Mouse (Mus musculus) lung, postnatal 0 days (tissue): ENCODE measurements around the gene Fyb. TPM values are rescaled to one million over a fixed set of nuclear protein-coding genes. Genes with fewer than 3 reads are reported as not detected.

ENCODE experiments used
- ATAC-seq: fragments of 200-750 bp; cut with Nextera tagmentation; 2 replicates; pipeline ENCODE4 v1.8.0; 2017; ENCODE audit warnings: moderate library complexity
- DNase-seq: peaks from one replicate; pipeline ENCODE4 v3.0.0-alpha.2; 2016; ENCODE audit warnings: low spot score
- H3K27ac ChIP-seq: fragments of 300-500 bp; sonication (generic); 2 replicates; pipeline ENCODE4 v1.5.1; 2014; ENCODE audit warnings: antibody characterized with exemption, mild to moderate bottlenecking, low read length, mixed read lengths
- H3K27me3 ChIP-seq: fragments of 300-500 bp; sonication (generic); replicated peaks from 2 replicates; pipeline ENCODE4 v1.6.1; 2014; ENCODE audit warnings: low read length, mixed read lengths; ENCODE audit not compliant: insufficient read depth
- H3K36me3 ChIP-seq: fragments of 300-500 bp; sonication (generic); 2 replicates; pipeline ENCODE4 v1.6.1; 2014; ENCODE audit warnings: low read length, mixed read lengths; ENCODE audit not compliant: insufficient read depth
- H3K4me1 ChIP-seq: fragments of 300-500 bp; sonication (generic); 2 replicates; pipeline ENCODE4 v1.6.1; 2014; ENCODE audit warnings: antibody characterized with exemption, low read depth, low read length, mixed read lengths; ENCODE audit not compliant: insufficient read depth
- H3K4me2 ChIP-seq: fragments of 300-500 bp; sonication (generic); replicated peaks from 2 replicates; pipeline ENCODE4 v1.6.1; 2014; ENCODE audit warnings: low read depth, mild to moderate bottlenecking, low read length, moderate library complexity, mixed read lengths
- H3K4me3 ChIP-seq: fragments of 300-500 bp; sonication (generic); 2 replicates; pipeline ENCODE4 v1.5.1; 2014; ENCODE audit warnings: low read depth, low read length
- H3K9ac ChIP-seq: fragments of 300-500 bp; sonication (generic); replicated peaks from 2 replicates; pipeline ENCODE4 v1.6.1; 2014; ENCODE audit warnings: low read depth, mild to moderate bottlenecking
- H3K9me3 ChIP-seq: fragments of 300-500 bp; sonication (generic); 2 replicates; pipeline ENCODE4 v1.6.1; 2016; ENCODE audit warnings: low read length, mixed read lengths
- CTCF ChIP-seq: IDR thresholded peaks from 2 replicates; pipeline ENCODE4 v1.5.1; 2016; ENCODE audit warnings: antibody characterized with exemption, mild to moderate bottlenecking
- EP300 ChIP-seq: IDR thresholded peaks from 2 replicates; pipeline ENCODE4 v1.6.1; 2016; ENCODE audit warnings: antibody characterized with exemption, mild to moderate bottlenecking, control low read depth
- WGBS: fragments of 180-500 bp; shearing (Covaris S2); extraction: QIAGEN DNeasy Blood & Tissue Kit; methylation state at CpG from one replicate; pipeline ENCODE4 v1.1.7; 2014; 5-methylcytosine and 5-hydroxymethylcytosine counted together
- polyA plus RNA-seq: library from polyadenylated mRNA; unstranded; fragments of >200 nt; fragmentation: Nextera tagmentation; extraction: Ambion mirVana; gene quantifications from 2 replicates; pipeline ENCODE4 v1.2.1, GENCODE M21; 2015

The Fyb gene
- polyA plus RNA-seq, 1 experiment from 2014 or later = 7.5 TPM

GRCm38 (mm10) chr15:6539639-6540338, 17.1 kb downstream of the Fyb start:
- H3K9ac ChIP-seq = no peak overlapping the region
- no peak overlapping the region for H3K27ac ChIP-seq
- no peak for ATAC-seq
- TF ChIP-seq CTCF (no peak), EP300 (no peak)
- H3K27me3 ChIP-seq = no peaks in the 10 kb centered on the region
- H3K4me1 ChIP-seq = no peaks in the 10 kb centered on the region
- no peak for DNase-seq
- 31% methylated on average over 7 of the region's 7 CpGs for WGBS
- no peak overlapping the region for H3K4me3 ChIP-seq
- no peaks in the 10 kb centered on the region for H3K9me3 ChIP-seq
- no peaks in the 10 kb centered on the region for H3K36me3 ChIP-seq
- H3K4me2 ChIP-seq = no peak overlapping the region

GRCm38 (mm10) chr15:6548911-6549310, 26.3 kb downstream of the Fyb start:
- TF ChIP-seq CTCF (no peak), EP300 (no peak)
- H3K36me3 ChIP-seq = no peaks in the 10 kb centered on the region
- ATAC-seq (no peak), DNase-seq (no peak)
- H3K4me1 ChIP-seq = no peaks in the 10 kb centered on the region
- H3K27me3 ChIP-seq = no peaks in the 10 kb centered on the region
- 93% methylated on average over 4 of the region's 4 CpGs for WGBS
- no peak overlapping the region for H3K27ac ChIP-seq
- H3K4me3 ChIP-seq = no peak overlapping the region
- no peaks in the 10 kb centered on the region for H3K9me3 ChIP-seq
- H3K9ac ChIP-seq = no peak overlapping the region
- no peak overlapping the region for H3K4me2 ChIP-seq

GRCm38 (mm10) chr15:6551875-6552274, 29.2 kb downstream of the Fyb start:
- TF ChIP-seq EP300 (no peak), CTCF (no peak)
- Histone ChIP-seq H3K9me3 (no peaks in the 10 kb centered on the region), H3K27me3 (no peaks in the 10 kb centered on the region), H3K4me1 (no peaks in the 10 kb centered on the region), H3K36me3 (no peaks in the 10 kb centered on the region), H3K4me2 (no peak overlapping the region), H3K27ac (no peak overlapping the region), H3K9ac (no peak overlapping the region), H3K4me3 (no peak overlapping the region)
- DNase-seq (no peak), ATAC-seq (no peak)
- 76% methylated on average over 7 of the region's 7 CpGs for WGBS

GRCm38 (mm10) chr15:6554742-6555141, 32.1 kb downstream of the Fyb start:
- Histone ChIP-seq H3K27me3 (no peaks in the 10 kb centered on the region), H3K4me2 (no peak overlapping the region), H3K36me3 (no peaks in the 10 kb centered on the region), H3K9me3 (no peaks in the 10 kb centered on the region), H3K4me1 (no peaks in the 10 kb centered on the region), H3K4me3 (no peak overlapping the region), H3K9ac (no peak overlapping the region), H3K27ac (no peak overlapping the region)
- TF ChIP-seq CTCF (no peak), EP300 (no peak)
- ATAC-seq (no peak), DNase-seq (peak; percentile 28)
- 74% methylated on average over 4 of the region's 4 CpGs for WGBS

GRCm38 (mm10) chr15:6555536-6555935, 32.9 kb downstream of the Fyb start:
- no peaks in the 10 kb centered on the region for H3K36me3 ChIP-seq
- H3K27ac ChIP-seq = no peak overlapping the region
- ATAC-seq (no peak), DNase-seq (peak; percentile 31)
- H3K9ac ChIP-seq = no peak overlapping the region
- no peak for TF ChIP-seq EP300
- no peak for TF ChIP-seq CTCF
- 62% methylated on average over 2 of the region's 2 CpGs for WGBS
- no peak overlapping the region for H3K4me3 ChIP-seq
- no peaks in the 10 kb centered on the region for H3K27me3 ChIP-seq
- H3K4me1 ChIP-seq = no peaks in the 10 kb centered on the region
- no peaks in the 10 kb centered on the region for H3K9me3 ChIP-seq
- H3K4me2 ChIP-seq = no peak overlapping the region

- no peaks in the 10 kb centered on the region for H3K4me1 ChIP-seq
- DNase-seq = no peak
- no peak overlapping the region for H3K4me3 ChIP-seq
- H3K27ac ChIP-seq = no peak overlapping the region
- no peaks in the 10 kb centered on the region for H3K9me3 ChIP-seq
- H3K4me2 ChIP-seq = no peak overlapping the region
- 87% methylated on average over 4 of the region's 4 CpGs for WGBS
- H3K27me3 ChIP-seq = no peaks in the 10 kb centered on the region
- no peak for ATAC-seq
- H3K9ac ChIP-seq = no peak overlapping the region
- H3K36me3 ChIP-seq = no peaks in the 10 kb centered on the region
- TF ChIP-seq EP300 = no peak
- TF ChIP-seq CTCF = no peak
Measured at GRCm38 (mm10) chr15:6556272-6556671, 33.6 kb downstream of the Fyb start.
